Mouse (Mus musculus): ENCODE measurements around the gene Fgfr2. TPM values are rescaled to one million over a fixed set of nuclear protein-coding genes. Genes with fewer than 3 reads are reported as not detected.
A peak's percentile ranks its signal among the peaks of the same experiment; 100 is the strongest.

The Fgfr2 gene
- total RNA-seq, 2 experiments from 2014 or later: 1.5 to 1.7 TPM

- intact Hi-C loops (cut with DNase I): no loop called here
- no peak for DNase-seq
These were observed 757.3 kb downstream of the Fgfr2 start for GRCm38 (mm10) chr7:132365703-132366384.

DNA sequence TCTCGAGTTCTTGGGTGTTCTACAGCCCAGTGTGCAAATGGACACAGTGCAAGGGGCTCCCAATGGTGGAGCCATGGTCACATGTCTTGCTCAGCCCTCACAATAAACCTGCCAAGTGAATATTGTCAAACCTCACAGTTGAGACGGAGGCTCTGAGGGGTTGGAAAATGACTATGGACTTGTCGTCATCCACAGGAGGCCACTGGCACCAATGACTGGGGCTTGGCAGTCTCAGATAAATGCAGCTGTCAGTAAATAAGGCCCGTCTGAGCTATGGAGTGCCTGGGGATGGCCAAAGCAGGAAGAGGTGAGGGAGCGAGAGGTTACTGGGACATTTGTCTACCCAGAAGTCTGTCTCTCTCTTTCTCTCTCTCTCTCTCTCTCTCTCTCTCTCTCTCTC, 758.0 kb downstream of the Fgfr2 start:
- intact Hi-C loops (cut with DNase I): no loop called here

DNA sequence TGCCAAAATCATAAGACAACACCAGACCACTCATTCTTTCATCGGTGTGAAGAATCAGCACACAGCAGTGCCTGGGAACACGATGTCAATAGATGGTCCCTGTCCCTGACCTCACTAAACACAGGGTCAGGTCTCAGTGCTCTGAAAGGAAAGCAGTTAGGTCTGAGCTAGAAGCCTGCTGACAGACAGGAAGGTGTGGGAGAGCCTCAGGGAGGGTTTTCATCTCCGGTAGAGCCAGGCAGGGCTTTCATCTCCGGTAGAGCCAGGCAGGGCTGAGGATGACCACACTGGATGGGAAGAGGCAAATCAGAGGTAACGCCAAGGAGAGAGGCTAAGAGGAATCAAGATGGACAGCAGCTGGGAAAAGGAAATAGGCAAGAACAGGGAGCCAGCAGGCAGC, 758.6 kb downstream of the Fgfr2 start:
- intact Hi-C loops (cut with DNase I): no loop called here
- DNase-seq: no peak

More for the DNA sequence above, 758.0 kb downstream of the Fgfr2 start:
- no peak for DNase-seq

GRCm38 (mm10) chr7:132360336-132360735, 762.8 kb downstream of the Fgfr2 start:
- DNase-seq: no peak
- intact Hi-C loops (cut with DNase I): no loop called here

- no peak for DNase-seq
- intact Hi-C loops (cut with DNase I): no loop called here
These were observed 764.4 kb downstream of the Fgfr2 start for GRCm38 (mm10) chr7:132358709-132359108.

DNA sequence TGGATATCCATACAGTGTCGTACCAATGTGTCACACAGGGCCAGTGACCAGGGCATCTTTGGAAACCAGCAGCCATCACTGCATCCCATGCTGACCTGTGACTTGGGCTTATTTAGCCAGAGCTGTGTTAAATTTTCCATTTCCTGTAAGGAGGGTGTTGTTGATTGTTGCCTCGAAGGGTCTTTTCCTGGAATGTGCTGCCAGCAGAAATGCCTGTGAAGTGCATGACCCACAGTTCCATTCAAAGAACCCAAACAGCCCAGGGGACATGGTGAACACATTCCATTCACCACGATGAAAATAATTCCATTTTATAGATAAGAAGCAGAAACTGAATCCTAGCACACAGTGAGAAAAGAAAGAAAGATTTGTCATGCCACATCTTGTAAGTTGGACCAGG, 764.9 kb downstream of the Fgfr2 start:
- intact Hi-C loops (cut with DNase I): no loop called here
- DNase-seq: no peak

GRCm38 (mm10) chr7:132357841-132358237, 765.3 kb downstream of the Fgfr2 start:
- intact Hi-C loops (cut with DNase I): no loop called here
- no peak for DNase-seq

DNA sequence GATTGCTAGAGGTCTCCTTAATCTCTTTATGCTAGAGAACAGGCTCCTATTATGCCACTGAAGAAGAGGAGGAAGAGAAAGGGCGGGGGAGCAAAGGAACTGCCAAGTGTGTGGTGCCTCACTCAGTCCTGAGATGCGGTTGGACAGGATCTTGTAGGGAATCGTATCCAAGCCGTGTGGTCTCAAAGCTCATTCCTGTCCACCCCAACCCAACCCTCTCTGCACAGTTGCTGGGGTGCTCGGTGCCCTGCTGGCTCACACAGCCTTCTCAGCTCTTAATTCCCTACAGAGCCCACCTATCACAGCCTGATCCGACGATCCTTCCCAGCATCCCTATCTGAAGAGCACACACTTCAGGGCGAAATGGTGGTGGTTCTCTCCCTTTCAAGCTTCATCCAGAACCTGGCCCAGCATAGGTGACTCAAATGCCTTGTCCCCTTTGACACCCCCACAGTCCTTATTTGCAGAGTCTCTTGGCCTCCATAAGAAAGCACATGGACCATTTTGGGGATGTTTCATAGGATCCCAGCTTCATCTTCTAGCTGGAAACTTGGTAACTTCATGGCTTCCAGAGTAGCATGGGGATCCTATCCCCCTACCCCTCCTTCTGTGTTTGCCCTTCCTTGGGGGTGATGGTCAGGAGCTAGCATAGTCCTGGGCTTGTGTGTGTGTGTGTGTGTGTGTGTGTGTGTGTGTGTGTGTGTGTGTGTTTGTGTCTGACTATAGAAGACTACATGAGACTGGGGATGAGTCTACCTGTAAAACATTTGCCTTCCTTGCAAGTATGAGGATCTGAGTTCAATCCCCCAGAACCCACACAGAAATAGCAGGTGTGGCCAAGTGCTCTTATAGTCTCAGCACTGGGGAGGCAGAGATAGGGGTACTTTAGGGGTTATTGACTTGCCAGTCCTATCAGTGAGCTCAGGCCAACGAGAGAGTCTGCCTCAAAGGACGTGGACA, 766.0 kb downstream of the Fgfr2 start:
- intact Hi-C loops (cut with DNase I): no loop called here

GRCm38 (mm10) chr7:132356185-132356584, 767.0 kb downstream of the Fgfr2 start:
- DNase-seq: no peak
- intact Hi-C loops (cut with DNase I): no loop called here

More for the DNA sequence above, 766.0 kb downstream of the Fgfr2 start:
- no peak for DNase-seq

DNA sequence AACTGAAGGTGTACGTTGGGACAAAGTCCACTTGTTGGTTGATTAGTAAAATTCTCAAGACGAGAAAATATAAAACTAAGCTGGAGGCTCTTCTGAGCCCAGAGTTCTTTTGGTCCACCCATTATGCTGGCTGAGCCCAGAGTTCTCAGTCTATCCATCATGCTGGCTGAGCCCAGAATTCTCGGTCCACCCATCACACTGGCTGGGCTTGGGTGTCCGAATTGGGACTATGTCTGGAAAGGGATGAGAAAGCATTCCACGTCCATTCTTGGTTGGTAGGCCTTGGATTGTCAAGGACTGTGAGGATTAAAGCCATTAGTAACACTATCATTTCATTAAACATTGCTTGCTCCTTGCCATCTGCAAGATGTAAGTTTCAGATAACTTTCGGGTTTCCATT, 767.4 kb downstream of the Fgfr2 start:
- intact Hi-C loops (cut with DNase I): no loop called here
- DNase-seq: no peak

DNA sequence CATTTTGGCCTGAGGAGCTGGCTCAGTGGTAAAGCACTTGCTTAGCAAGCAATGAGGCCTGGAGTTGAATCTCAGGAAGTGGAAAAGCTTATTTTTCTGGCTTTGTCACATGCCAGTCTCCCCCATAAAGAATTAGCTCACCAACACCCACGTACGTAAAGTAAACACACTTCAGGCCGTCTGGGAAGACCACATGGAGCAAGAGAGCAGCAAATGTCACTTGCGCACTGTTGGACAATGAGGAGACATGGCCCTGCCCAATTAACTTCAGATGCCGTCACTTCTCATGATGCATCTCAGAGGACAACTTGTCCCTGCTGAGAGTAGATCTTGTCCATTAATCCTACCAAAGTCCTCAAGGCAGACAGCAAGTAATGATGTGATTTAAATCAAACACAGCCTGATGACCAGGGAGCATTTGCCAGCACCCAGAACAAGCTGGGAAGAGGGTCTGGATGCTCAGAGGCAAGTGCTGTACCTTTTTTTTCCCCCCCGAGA, 774.0 kb downstream of the Fgfr2 start:
- intact Hi-C loops (cut with DNase I): no loop called here
- DNase-seq: no peak

GRCm38 (mm10) chr7:132347273-132348045, 775.7 kb downstream of the Fgfr2 start:
- peak in 1 of 2 experiments; percentile 40 for DNase-seq
- intact Hi-C loops (cut with DNase I): no loop called here

GRCm38 (mm10) chr7:132345526-132346070, 777.6 kb downstream of the Fgfr2 start:
- intact Hi-C loops (cut with DNase I): no loop called here
- no peak for DNase-seq

DNA sequence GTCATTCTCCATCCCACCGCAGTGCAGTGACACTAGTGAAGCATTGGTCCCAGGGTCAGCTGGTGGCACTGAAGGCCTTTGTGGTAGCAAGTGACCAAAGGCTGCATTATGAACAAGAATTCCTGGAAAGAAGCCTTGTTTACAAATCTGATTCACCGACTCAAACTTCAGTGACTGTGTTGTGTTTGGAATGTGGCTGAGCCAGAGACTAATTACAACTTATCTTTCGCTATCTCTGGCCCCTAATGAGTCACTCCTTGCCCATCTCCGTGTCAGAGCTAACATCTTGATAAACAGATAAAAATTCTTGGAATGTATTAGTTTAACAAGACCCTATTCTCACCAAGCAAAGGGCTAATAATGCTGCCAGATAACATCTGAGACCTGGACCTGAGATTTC, 778.5 kb downstream of the Fgfr2 start:
- intact Hi-C loops (cut with DNase I): no loop called here
- DNase-seq: no peak

DNA sequence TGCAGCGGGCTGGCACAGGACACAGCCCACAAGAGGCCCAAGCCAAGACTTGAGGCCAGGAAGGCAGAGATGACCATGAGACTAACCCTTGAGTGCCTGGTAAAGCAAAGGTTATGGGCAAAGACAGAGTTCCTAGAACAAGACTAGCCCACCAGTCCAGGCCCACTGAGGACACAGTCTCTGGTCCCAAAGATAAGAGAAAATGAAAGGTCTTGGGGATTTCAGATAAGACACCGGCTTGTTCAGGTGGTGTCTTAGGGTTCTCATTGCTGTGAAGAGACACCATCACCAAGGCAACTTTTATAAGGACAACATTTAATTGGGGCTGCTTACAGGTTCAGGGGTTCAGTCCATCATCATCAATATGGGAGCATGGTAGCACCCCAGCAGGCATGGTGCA, 779.2 kb downstream of the Fgfr2 start:
- no peak for DNase-seq
- intact Hi-C loops (cut with DNase I): no loop called here

DNA sequence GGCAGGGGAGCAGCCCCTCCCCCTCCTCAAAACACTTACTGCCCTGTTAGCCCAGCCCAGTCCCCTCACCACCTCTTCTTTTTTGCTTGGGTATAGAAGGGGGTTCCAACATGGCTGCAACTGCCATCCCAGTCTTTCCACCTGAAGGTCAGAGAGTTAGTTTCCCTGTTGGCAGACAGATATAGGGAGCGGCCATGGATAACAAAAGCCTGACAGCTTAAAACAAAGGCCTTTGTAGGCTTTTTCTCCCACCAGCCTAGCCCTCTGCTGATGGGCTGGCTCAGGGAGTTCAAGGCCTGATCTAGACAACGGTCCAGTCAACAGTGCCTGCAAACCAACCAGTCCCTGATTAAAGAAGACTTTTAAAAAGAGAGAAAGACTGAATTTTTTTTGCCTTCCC, 780.0 kb downstream of the Fgfr2 start:
- intact Hi-C loops (cut with DNase I): no loop called here
- no peak for DNase-seq

- DNase-seq: no peak
- intact Hi-C loops (cut with DNase I): no loop called here
These were observed 783.9 kb downstream of the Fgfr2 start for GRCm38 (mm10) chr7:132339041-132339839.

- intact Hi-C loops (cut with DNase I): no loop called here
- no peak for DNase-seq
These were observed 784.8 kb downstream of the Fgfr2 start for GRCm38 (mm10) chr7:132338350-132338749.

DNA sequence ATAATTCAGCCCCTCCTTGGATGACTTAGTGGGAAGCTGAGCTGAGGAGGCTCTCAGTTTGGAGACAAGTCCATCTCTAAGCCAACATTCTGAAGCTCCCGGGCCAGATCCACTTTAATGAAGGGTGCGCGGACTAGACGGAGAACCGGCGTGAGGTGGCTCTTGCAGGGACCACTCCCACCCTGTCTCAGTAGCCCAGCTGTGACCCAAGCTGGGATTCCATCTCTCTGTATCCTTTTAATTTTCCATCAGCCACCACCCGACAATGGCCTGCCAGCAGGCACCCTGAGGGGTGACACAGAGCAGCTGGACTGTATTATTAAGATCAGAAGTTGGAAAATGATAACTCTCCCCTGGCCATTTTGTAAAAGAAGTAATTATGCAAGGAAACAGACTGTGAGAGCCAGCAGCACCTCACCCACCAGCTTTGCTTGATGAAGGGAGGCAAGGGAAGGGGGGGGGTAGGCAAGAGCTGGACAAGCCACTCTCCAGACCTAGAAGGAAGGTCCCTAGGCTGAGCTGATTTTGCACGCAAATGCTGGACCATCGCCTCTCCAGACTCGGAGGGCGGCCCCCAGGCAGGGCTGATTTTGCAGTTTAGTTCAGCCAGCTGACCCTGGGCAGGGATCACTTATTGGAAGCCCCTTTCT, 785.8 kb downstream of the Fgfr2 start:
- DNase-seq: no peak
- intact Hi-C loops (cut with DNase I): no loop called here
